Mouse (Mus musculus) G1E-ER4 (cell line): Measurements from ENCODE around the gene Tarsl2. TPM values are rescaled to one million over a fixed set of nuclear protein-coding genes. Genes with fewer than 3 reads are reported as not detected.
A peak's percentile ranks its signal among the peaks of the same experiment; 100 is the strongest.

Experiments
- GATA1 ChIP-seq: IDR thresholded peaks from one replicate; pipeline ENCODE4 v1.8.0; 2012; ENCODE audit warnings: low read length, inconsistent platforms
- polyA plus RNA-seq: library from polyadenylated mRNA; stranded (reverse); fragments of >175 nt; gene quantifications from 2 replicates; pipeline ENCODE4 v1.2.3, GENCODE M21; 2012

The Tarsl2 gene
- polyA plus RNA-seq, result 40.9 and 58.7 TPM in 2 replicates

- no peak for TF ChIP-seq GATA1
These were observed at the start of gene Tarsl2 for GRCm38 (mm10) chr7:65644643-65645351. Gene Tarsl2, plus strand, starts transcription at chr7:65644898.

GRCm38 (mm10) chr7:65606124-65606523 is 38.6 kb upstream of the Tarsl2 start:
- TF ChIP-seq GATA1, result no peak

DNA sequence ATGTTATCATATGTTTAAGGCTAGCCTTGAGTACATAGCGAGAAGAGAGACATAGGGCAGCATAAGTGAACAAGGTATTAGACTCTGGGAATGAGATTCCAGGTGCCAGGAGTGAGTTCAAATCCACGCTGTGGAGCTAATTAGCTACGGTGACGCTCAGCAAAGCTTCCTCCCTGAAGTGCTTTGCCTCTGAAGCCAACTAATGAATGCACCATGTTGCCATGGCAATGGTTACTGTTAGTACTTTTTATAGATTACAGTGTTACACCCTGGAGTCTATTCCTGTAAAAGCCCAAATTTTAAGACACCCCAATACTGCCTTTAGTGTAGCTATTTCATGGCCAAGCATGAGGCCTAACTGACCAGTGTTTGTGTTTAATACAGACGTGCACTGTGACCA is 37.7 kb upstream of the Tarsl2 start:
- TF ChIP-seq GATA1, result no peak

DNA sequence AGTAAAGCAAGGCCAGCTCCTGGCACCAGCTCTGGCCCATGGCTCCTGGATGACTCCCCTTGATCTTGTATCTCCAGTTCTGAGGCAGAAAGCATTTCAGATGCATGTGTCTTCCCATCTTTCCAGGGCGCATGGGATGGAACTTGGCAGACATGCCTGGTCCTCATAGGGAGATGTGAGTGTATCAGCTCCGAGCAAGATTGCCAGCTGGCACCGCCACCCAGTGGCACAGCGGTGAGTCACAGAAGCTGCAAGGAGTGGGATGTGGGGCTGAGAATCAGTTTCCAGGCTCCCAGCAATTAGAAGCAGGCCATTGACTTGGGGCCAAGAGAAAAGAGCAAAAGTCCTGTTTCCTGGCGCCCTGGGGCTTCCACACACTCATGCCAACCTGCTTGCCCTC is 34.5 kb upstream of the Tarsl2 start:
- no peak for TF ChIP-seq GATA1

- TF ChIP-seq GATA1, result no peak
These were observed 34.0 kb upstream of the Tarsl2 start for GRCm38 (mm10) chr7:65610673-65611072.

DNA sequence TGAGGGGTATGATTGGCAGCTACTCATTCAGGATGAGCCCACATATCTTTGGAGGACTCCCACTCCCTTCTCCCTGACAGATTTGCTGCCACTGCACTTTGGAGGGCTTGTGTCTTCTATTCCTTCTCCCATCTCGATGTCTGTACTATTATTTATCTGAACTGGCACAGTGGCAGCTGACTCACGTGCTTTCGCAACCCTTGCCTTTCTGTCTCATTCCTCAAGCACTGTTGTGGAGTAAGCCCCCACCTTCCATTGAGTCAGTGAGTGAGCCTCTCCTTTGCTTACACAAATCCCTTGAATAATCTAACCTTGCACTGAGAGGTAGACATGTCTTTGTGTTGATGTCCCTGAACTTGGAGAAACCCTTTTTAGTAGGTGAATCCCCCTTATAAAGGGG is 33.4 kb upstream of the Tarsl2 start:
- no peak for TF ChIP-seq GATA1

- TF ChIP-seq GATA1, result no peak
These were observed 31.0 kb upstream of the Tarsl2 start for GRCm38 (mm10) chr7:65613723-65614122.

DNA sequence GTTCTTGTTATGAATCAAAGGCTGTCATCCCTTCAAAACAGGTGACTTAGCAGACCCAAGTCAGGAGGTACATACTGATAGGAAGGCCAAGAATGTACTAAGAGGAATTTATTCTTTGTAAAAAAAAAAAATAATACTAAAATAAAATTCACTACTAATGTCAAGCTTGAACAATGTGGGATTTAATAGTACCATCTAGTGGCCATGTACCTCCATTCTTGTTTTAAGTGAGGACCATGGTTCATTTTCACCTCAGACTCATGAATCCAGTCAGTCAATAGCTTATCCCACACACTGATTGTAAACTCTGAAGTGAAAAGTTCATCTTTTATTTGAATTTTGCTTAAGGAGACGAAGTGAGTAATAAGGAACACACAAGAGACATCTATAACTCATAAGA is 25.9 kb upstream of the Tarsl2 start:
- TF ChIP-seq GATA1, result no peak

- no peak for TF ChIP-seq GATA1
These were observed 24.0 kb upstream of the Tarsl2 start for GRCm38 (mm10) chr7:65620746-65621145.

GRCm38 (mm10) chr7:65623330-65623729 is 21.4 kb upstream of the Tarsl2 start:
- TF ChIP-seq GATA1, result no peak

DNA sequence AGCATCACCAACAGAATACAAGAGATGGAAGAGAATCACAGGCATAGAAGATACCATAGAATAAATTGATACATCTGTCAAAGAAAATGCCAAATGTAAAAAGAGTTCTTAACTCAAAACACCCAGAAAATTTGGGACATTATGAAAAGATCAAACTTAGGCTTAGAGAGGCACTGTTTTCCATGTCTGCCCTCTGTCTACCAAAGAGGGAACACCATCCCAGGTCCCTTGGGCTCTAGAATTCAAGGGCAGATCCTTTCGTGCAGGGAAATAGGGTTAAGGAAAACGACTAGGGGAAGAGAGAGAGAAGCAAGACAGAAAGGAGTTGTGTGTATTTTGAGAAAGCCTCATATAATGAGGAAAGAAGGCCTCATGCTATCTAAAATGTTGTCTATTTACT is 19.2 kb upstream of the Tarsl2 start:
- TF ChIP-seq GATA1, result no peak

- no peak for TF ChIP-seq GATA1
These were observed 14.9 kb upstream of the Tarsl2 start for GRCm38 (mm10) chr7:65629846-65630245.

GRCm38 (mm10) chr7:65630661-65631060 is 14.0 kb upstream of the Tarsl2 start:
- TF ChIP-seq GATA1, result no peak

- TF ChIP-seq GATA1, result no peak
These were observed 8.9 kb upstream of the Tarsl2 start for GRCm38 (mm10) chr7:65635831-65636230.

DNA sequence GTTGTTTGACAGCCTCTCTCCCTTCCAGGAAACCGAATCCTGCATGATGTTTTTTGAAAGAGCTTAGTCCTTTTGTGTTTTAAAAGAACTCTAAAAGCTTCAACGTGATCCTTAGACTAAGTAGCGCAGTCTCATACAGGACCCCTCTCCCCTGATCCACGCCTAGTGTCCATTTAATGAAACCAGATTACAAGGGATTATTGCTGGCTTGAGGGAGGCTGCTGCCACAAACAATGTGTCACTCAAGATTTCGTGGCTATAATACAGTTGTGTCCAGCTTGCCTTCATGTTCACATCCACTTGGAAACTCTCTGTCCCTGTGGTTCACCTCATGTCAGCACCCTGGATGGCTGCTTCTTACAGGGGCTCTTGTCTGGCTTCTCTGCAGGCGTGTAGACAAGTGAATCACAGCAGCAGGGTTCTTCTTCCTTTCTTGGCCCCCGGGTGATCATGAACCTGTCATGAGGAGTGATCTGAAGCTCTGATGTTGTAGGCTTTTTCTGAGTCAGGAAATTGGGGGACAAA is 8.3 kb upstream of the Tarsl2 start:
- TF ChIP-seq GATA1, result no peak

DNA sequence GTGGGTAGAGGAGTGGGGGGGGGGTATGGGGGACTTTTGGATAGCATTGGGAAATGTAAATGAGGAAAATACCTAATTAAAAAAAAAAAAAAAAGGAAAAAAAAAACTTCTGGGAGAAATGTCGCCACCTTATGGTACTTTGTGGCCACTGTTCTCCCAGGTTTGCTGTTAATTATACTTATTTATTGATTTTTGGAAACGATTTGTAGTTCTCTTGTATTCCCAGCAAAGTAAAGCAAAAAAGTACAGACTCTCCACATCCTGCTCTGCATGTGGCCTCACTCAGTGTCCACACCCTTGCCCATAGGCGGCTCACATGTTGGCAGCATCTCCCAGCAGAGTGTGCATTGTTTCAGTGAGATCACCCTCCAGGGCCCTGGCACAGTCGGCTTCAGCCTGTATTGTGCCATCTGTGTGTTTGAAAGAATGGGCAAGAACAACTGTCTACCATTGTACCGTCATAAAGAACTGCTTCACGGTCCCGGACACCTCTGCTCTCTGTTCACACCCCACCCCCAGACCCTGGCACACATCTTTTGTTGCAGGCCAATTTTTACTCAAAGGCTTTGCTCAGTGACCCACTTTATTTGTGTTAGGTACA is 6.4 kb upstream of the Tarsl2 start:
- TF ChIP-seq GATA1, result no peak

DNA sequence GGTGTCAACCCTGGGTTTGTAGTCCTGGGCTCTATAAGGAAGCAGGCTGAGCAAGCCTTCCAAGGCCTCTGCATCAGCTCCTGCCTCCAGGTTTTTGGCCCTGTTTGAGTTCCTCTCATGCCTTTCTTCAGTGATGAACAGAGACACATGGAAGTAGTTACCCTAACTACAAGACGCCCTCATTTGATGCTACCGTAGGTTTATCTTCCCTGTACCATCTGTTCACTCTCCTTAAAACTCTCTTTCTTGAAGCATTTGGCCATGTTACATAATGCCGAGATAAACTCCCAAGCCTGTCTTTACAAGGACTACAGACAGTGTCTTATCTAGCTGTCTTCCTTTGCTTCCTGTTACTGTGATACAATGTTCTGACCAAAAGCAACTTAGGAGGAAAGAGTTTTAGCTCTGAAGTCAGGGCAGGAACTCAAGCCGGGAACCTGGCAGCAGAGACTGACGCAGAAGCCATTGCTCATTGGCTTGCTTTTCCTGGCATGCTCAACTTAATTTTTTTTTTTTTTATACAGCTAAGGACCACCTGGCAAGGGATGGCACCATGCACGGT is 4.8 kb upstream of the Tarsl2 start:
- peak; percentile 100 for TF ChIP-seq GATA1
